Mouse (Mus musculus) colon, adult 2 months (tissue): Measurements from ENCODE around the gene Cdan1. TPM values are rescaled to one million over a fixed set of nuclear protein-coding genes. Genes with fewer than 3 reads are reported as not detected.

Experiments
- polyA plus RNA-seq: library from polyadenylated mRNA; depleted of rRNA; stranded (reverse); fragments of >200 nt; gene quantifications from 2 replicates; pipeline ENCODE4 v1.2.3, GENCODE M21; 2012; rRNA removed

Gene Cdan1
- 9.9 and 14.3 TPM in 2 replicates for polyA plus RNA-seq

DNA sequence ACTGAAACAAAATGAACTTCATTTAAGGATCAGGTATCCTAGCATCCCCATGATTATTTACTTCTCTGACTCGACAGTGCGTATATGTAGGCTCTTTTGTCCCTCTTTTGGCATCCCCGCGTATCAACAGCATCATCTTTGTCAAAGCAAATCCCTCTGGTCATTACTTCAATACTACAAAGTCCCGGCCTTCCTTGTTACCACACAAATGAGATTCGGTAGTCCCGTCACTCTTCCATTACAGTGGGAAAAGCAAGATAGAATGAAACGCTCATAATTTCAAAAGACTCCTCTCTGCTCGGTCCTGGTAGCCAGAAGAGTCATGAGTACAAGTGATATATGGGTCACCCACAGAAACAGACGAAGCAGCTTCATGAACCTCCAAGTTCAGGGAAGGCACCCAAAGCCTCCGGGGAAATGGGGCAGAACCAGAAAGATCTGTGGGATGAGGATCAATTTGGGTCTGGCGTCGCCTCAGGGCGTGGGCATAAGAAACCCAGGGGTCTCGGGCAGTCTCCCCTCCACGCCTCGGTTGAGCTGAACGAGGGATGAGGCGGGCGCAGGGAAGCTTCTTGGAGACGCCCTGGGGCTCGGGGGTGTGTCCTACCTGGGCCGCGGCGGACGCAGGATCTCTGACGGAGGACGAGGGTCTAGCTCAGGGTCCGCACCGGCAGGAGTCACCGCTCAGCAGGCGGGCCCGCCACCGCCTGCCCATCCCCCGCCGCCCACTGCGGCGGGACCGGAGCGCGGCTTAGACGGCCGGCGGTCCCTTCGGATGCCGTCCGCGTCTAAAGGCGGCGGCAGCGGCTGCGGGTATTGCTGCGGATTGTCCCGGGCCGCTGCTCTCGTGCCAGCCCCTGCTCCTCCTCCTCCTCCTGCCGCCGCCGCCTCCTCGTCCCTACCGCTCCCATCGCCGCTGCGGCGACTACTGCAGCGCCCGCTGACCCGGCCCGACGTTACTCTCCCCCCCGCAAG lies at the start of gene Cdan1:
Gene Cdan1 (minus strand): TSS at position 680 of the 975 bp plus-strand sequence.

DNA sequence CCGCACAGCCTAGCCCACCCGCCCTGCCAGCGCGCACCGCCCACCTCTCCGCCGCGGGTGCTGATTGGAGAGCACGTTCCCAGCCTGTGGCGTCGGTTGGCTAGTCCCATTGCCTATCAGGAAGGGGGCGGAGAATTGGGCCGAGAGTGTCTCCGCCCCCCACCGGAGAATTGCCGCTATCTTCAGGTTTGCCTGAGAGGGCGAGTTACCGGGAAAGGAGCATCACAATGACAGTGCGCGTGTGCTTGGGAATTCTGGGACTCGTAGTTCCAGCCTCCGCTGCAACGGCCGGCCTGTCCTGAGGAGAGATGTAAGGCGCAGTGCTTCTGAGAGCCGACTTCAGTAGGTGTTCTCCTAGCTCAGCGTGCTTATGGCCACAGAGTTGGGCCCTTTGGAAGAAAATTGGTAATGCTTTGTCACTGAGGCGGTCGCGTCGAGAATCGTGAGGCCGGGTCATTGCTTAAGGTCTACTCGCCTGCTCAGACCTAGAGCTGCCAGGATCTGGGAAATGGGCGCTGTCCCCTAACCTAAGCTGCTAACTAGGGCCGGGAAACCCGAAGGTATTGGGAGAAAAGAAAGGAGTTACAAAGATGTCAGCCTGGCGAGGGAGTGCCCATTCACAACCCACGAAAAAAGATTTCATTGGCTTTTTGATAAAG lies 625 bp upstream of the Cdan1 start, which contains the start of gene Ttbk2:
Gene Ttbk2 (minus strand): TSS at position 181 of the 659 bp plus-strand sequence.

Other genes with a start within 250 kb of the Cdan1 start
- 1.1 and 1.6 TPM in 2 replicates for gene Haus2, start 240.7 kb downstream of the Cdan1 start, polyA plus RNA-seq
- 3.9 and 5.7 TPM in 2 replicates for gene Lrrc57, start 240.6 kb downstream of the Cdan1 start, polyA plus RNA-seq
- gene Stard9, start 221.0 kb downstream of the Cdan1 start, polyA plus RNA-seq, result 2.8 and 3.6 TPM in 2 replicates
- gene Ttbk2, start 476 bp upstream of the Cdan1 start, polyA plus RNA-seq, result 2.6 and 2.9 TPM in 2 replicates
- 14.8 and 20.1 TPM in 2 replicates for gene Ubr1, start 120.6 kb upstream of the Cdan1 start, polyA plus RNA-seq
- gene Tmem62, start 126.9 kb upstream of the Cdan1 start, polyA plus RNA-seq, result 6.1 and 6.4 TPM in 2 replicates
- gene Ccndbp1, start 158.3 kb upstream of the Cdan1 start, polyA plus RNA-seq, result 15.8 and 18.7 TPM in 2 replicates
- not detected in 2 replicates for gene Epb42, start 186.9 kb upstream of the Cdan1 start, polyA plus RNA-seq
- gene Tgm5, start 235.7 kb upstream of the Cdan1 start, polyA plus RNA-seq, result 0.08 and 0.28 TPM in 2 replicates